Mouse (Mus musculus) cortical plate, adult 2 months (tissue): Measurements from ENCODE around the gene Ndufb11.

Experiments
- CTCF ChIP-seq: fragments of 200-500 bp; IDR thresholded peaks from 2 replicates; pipeline ENCODE4 v1.5.1; 2011; ENCODE audit warnings: mild to moderate bottlenecking, control low read depth, low read length; ENCODE audit not compliant: insufficient read depth; ENCODE audit errors: extremely low read depth
- POLR2A ChIP-seq: fragments of 200-500 bp; IDR thresholded peaks from 2 replicates; pipeline ENCODE4 v1.6.1; 2011; ENCODE audit warnings: mild to moderate bottlenecking, low read length, control low read depth; ENCODE audit not compliant: insufficient read depth; ENCODE audit errors: extremely low read depth

GRCm38 (mm10) chrX:20587968-20588367 lies 29.5 kb downstream of the Ndufb11 start:
- no peak for TF ChIP-seq CTCF
- TF ChIP-seq POLR2A: no peak
